Mouse (Mus musculus): ENCODE data around the gene Cd24a. TPM values are rescaled to one million over a fixed set of nuclear protein-coding genes. Genes with fewer than 3 reads are reported as not detected.
A peak's percentile ranks its signal among the peaks of the same experiment; 100 is the strongest.

Cd24a gene
- total and polyA plus RNA-seq, 3 experiments: 469 to 2,766 (median 2,120) TPM

- Histone ChIP-seq H3K79me2 (replicated peaks; ENCODE audit: control insufficient read depth, extremely low read depth, insufficient read depth, poor library complexity, severe bottlenecking) (no peaks in the 10 kb centered on the region), H3K4me3 (replicated peaks in 1 of 3; ENCODE audit: low read depth in 2 of 3, low read length in 2 of 3, poor library complexity in 1 of 3) (peak overlapping the region in 1 of 3 experiments; percentile 5), H3K9ac (ENCODE audit: insufficient read depth, low read depth) (no peak overlapping the region), H3K4me2 (ENCODE audit: insufficient read depth, low read depth, poor library complexity, severe bottlenecking) (peak overlapping the region; percentile 43; the same call in 1 of the 2 replicates), H3K4me1 (ENCODE audit: control insufficient read depth in 1 of 2, insufficient read depth in 2 of 2) (peaks cover 9 to 14% of the 10 kb centered on the region in 2 experiments; a peak in 3 of 4 replicates), H3K36me3 (replicated peaks in 1 of 2; ENCODE audit: control insufficient read depth in 1 of 2, insufficient read depth in 1 of 2, low read length in 1 of 2) (no peaks in the 10 kb centered on the region), H3K27me3 (replicated peaks) (no peaks in the 10 kb centered on the region), H3K27ac (ENCODE audit: insufficient read depth, low read depth) (no peak overlapping the region), H3K9me3 (replicated peaks; ENCODE audit: low read length) (peaks cover 5% of the 10 kb centered on the region)
- dilution Hi-C loops (cut with MboI; ENCODE audit: extremely low pct_ligation_motif_present, extremely low pct_unique_long_range_greater_than_20kb, low sequenced_read_pairs): no loop called here
- TF ChIP-seq SMC3 (IDR thresholded peaks at IDR 0.05; ENCODE audit: low read depth, low read length) (no peak), POLR2A (IDR thresholded peaks at IDR 0.05; ENCODE audit: low read depth, low read length) (no peak), ZKSCAN1 (IDR thresholded peaks at IDR 0.05; ENCODE audit: borderline replicate concordance, low read depth, low read length) (peak; percentile 94), MYC (IDR thresholded peaks at IDR 0.05; ENCODE audit: low read depth, low read length) (no peak), ETS1 (conservative IDR thresholded peaks at IDR 0.05; ENCODE audit: low read depth, low read length) (no peak), IRF4 (IDR thresholded peaks at IDR 0.05; ENCODE audit: low read depth, low read length) (peak; percentile 58), EP300 (IDR thresholded peaks at IDR 0.05; ENCODE audit: low read length) (peak; percentile 51)
- peak; percentile 57 for DNase-seq (ENCODE audit: extremely low read depth)
- in situ Hi-C loops (cut with MboI; ENCODE audit: low pct_ligation_motif_present, low pct_unique_long_range_greater_than_20kb, low sequenced_read_pairs): loop anchor here (25.0 kb wide), 1 partner anchor 630 kb away; no protein-coding TSS in a partner anchor
Observed at GRCm38 (mm10) chr10:43557630-43558165, 20.4 kb upstream of the Cd24a start.

GRCm38 (mm10) chr10:43559313-43559712, 18.8 kb upstream of the Cd24a start:
- H3K4me2 ChIP-seq (ENCODE audit: insufficient read depth, low read depth, poor library complexity, severe bottlenecking): no peak overlapping the region
- peaks cover 9 to 14% of the 10 kb centered on the region in 2 experiments; a peak in 3 of 4 replicates for H3K4me1 ChIP-seq (ENCODE audit: control insufficient read depth in 1 of 2, insufficient read depth in 2 of 2)
- no peaks in the 10 kb centered on the region for H3K27me3 ChIP-seq (replicated peaks)
- DNase-seq (ENCODE audit: extremely low read depth): no peak
- H3K9me3 ChIP-seq (replicated peaks; ENCODE audit: low read length): peaks cover 6% of the 10 kb centered on the region
- TF ChIP-seq RCOR1 (conservative IDR thresholded peaks at IDR 0.05; ENCODE audit: low read depth, low read length) (no peak), HCFC1 (IDR thresholded peaks at IDR 0.05; ENCODE audit: low read depth, low read length) (no peak), CHD2 (IDR thresholded peaks at IDR 0.05; ENCODE audit: low read length) (no peak), ZC3H11A (IDR thresholded peaks at IDR 0.05; ENCODE audit: low read depth, low read length) (no peak), MEF2A (IDR thresholded peaks at IDR 0.05; ENCODE audit: borderline replicate concordance, low read depth, low read length) (no peak), KAT2A (IDR thresholded peaks at IDR 0.05; ENCODE audit: insufficient replicate concordance, low read length) (no peak), POLR2AphosphoS2 (IDR thresholded peaks at IDR 0.05; ENCODE audit: low read depth, low read length) (no peak), TBP (conservative IDR thresholded peaks at IDR 0.05; ENCODE audit: low read depth, low read length) (no peak), SMC3 (IDR thresholded peaks at IDR 0.05; ENCODE audit: low read depth, low read length) (no peak), UBTF (IDR thresholded peaks at IDR 0.05; ENCODE audit: low read depth, low read length) (no peak), IRF4 (IDR thresholded peaks at IDR 0.05; ENCODE audit: low read depth, low read length) (no peak), POLR2A (IDR thresholded peaks at IDR 0.05; ENCODE audit: low read depth, low read length) (no peak), MAX (IDR thresholded peaks at IDR 0.05; ENCODE audit: low read length) (no peak), RAD21 (IDR thresholded peaks at IDR 0.05; ENCODE audit: low read depth, low read length) (no peak), ZKSCAN1 (IDR thresholded peaks at IDR 0.05; ENCODE audit: borderline replicate concordance, low read depth, low read length) (no peak), ELF1 (IDR thresholded peaks at IDR 0.05; ENCODE audit: low read depth, low read length) (no peak)
- in situ Hi-C loops (cut with MboI; ENCODE audit: low pct_ligation_motif_present, low pct_unique_long_range_greater_than_20kb, low sequenced_read_pairs) (loop anchor here (25.0 kb wide), 1 partner anchor 628 kb away; no protein-coding TSS in a partner anchor), dilution Hi-C loops (cut with MboI; ENCODE audit: extremely low pct_ligation_motif_present, extremely low pct_unique_long_range_greater_than_20kb, low sequenced_read_pairs) (no loop called here)
- no peak overlapping the region for H3K9ac ChIP-seq (ENCODE audit: insufficient read depth, low read depth)
- H3K4me3 ChIP-seq (replicated peaks in 1 of 3; ENCODE audit: low read depth in 2 of 3, low read length in 2 of 3, poor library complexity in 1 of 3): no peak overlapping the region
- H3K36me3 ChIP-seq (replicated peaks in 1 of 2; ENCODE audit: control insufficient read depth in 1 of 2, insufficient read depth in 1 of 2, low read length in 1 of 2): no peaks in the 10 kb centered on the region
- H3K79me2 ChIP-seq (replicated peaks; ENCODE audit: control insufficient read depth, extremely low read depth, insufficient read depth, poor library complexity, severe bottlenecking): no peaks in the 10 kb centered on the region
- H3K27ac ChIP-seq (ENCODE audit: insufficient read depth, low read depth): no peak overlapping the region
